Comparison of ENCODE assay signal across 9 mouse cellular contexts in genomic region chr2:19726904-19727303, GRCm38 (mm10).
DNase-seq lines count a peak whose midpoint lies in the region; ATAC-seq and TF ChIP-seq lines count a peak whose summit lies in the region.
"Had no signal": no experiment of that assay in that cellular context is flagged by ENCODE, and none has a peak within 500 bp of the region (broad histone marks: within the 10 kb centered on the region; RNA-seq: fewer than 3 reads in every experiment).

No protein-coding gene starts in this region.

- no peaks in the 10 kb centered on the region for H3K9me3 ChIP-seq in liver, embryonic 12.5 days (replicated peaks)
- H3K9me3 ChIP-seq in MEL (replicated peaks; ENCODE audit: insufficient read depth, low read length), result no peaks in the 10 kb centered on the region
- H3K9me3 ChIP-seq in neural tube, embryonic 11.5 days (ENCODE audit: control insufficient read depth, low read length), result no peaks in the 10 kb centered on the region

- no peak for TF ChIP-seq EP300 in MEL (IDR thresholded peaks at IDR 0.05; ENCODE audit: low read depth in 1 of 2, low read length in 2 of 2)

- no peaks in the 10 kb centered on the region for H3K36me3 ChIP-seq in liver, adult 2 months (ENCODE audit: control insufficient read depth, insufficient read depth, low read length)
- no peaks in the 10 kb centered on the region for H3K36me3 ChIP-seq in liver, embryonic 12.5 days
- H3K36me3 ChIP-seq in MEL (ENCODE audit: control insufficient read depth in 1 of 2, insufficient read depth in 2 of 2, low read length in 2 of 2), result no peaks in the 10 kb centered on the region
- H3K36me3 ChIP-seq in neural tube, embryonic 11.5 days (ENCODE audit: control insufficient read depth, insufficient read depth, low read length), result no peaks in the 10 kb centered on the region

- no peak overlapping the region for H3K4me3 ChIP-seq in liver, adult 2 months (ENCODE audit: insufficient read depth, low read depth, low read length)
- no peak overlapping the region for H3K4me3 ChIP-seq in liver, embryonic 12.5 days
- H3K4me3 ChIP-seq in MEL (ENCODE audit: control insufficient read depth in 1 of 2, insufficient read depth in 1 of 2, low read depth in 2 of 2, low read length in 2 of 2), result no peak overlapping the region
- H3K4me3 ChIP-seq in neural tube, embryonic 11.5 days (ENCODE audit: low read depth, low read length), result no peak overlapping the region

- no peaks in the 10 kb centered on the region for H3K27me3 ChIP-seq in liver, adult 2 months (ENCODE audit: control insufficient read depth, insufficient read depth, low read length)
- H3K27me3 ChIP-seq in liver, embryonic 12.5 days (replicated peaks), result no peaks in the 10 kb centered on the region
- H3K27me3 ChIP-seq in MEL (ENCODE audit: control insufficient read depth in 1 of 2, insufficient read depth in 2 of 2, low read length in 2 of 2), result no peaks in the 10 kb centered on the region
- no peaks in the 10 kb centered on the region for H3K27me3 ChIP-seq in neural tube, embryonic 11.5 days (ENCODE audit: control insufficient read depth, insufficient read depth, low read length)

- no peak for TF ChIP-seq POLR2A in liver, adult 2 months (IDR thresholded peaks at IDR 0.05; ENCODE audit: extremely low read depth, insufficient read depth, low read length)
- TF ChIP-seq POLR2A in MEL (IDR thresholded peaks at IDR 0.05; ENCODE audit: control insufficient read depth in 1 of 2, insufficient read depth in 1 of 2, low read depth in 1 of 2, low read length in 2 of 2, poor library complexity in 1 of 2), result no peak

- TF ChIP-seq RAD21 in MEL (IDR thresholded peaks at IDR 0.05; ENCODE audit: low read depth, low read length), result peak; percentile 56

- H3K27ac ChIP-seq in liver, adult 2 months (replicated peaks; ENCODE audit: insufficient read depth, low read depth, low read length), result no peak overlapping the region
- no peak overlapping the region for H3K27ac ChIP-seq in liver, embryonic 12.5 days
- H3K27ac ChIP-seq in MEL (ENCODE audit: control insufficient read depth, low read depth, low read length), result no peak overlapping the region
- no peak overlapping the region for H3K27ac ChIP-seq in neural tube, embryonic 11.5 days (ENCODE audit: low read depth, low read length)
- H3K27ac ChIP-seq: macrophage had no signal

- no peaks in the 10 kb centered on the region for H3K79me2 ChIP-seq in liver, adult 2 months (ENCODE audit: control insufficient read depth, insufficient read depth, low read length)
- H3K79me2 ChIP-seq in MEL (ENCODE audit: control insufficient read depth, insufficient read depth, low read length, poor library complexity), result no peaks in the 10 kb centered on the region

- no peak overlapping the region for H3K4me2 ChIP-seq in liver, embryonic 12.5 days
- H3K4me2 ChIP-seq in neural tube, embryonic 11.5 days (ENCODE audit: low read depth), result no peak overlapping the region

- no peaks in the 10 kb centered on the region for H3K4me1 ChIP-seq in liver, adult 2 months (ENCODE audit: control insufficient read depth, insufficient read depth, low read length)
- H3K4me1 ChIP-seq in liver, embryonic 12.5 days, result peaks cover 6% of the 10 kb centered on the region; the same call in 1 of the 2 replicates
- no peaks in the 10 kb centered on the region for H3K4me1 ChIP-seq in MEL (ENCODE audit: control insufficient read depth in 1 of 2, insufficient read depth in 2 of 2, low read length in 2 of 2)
- H3K4me1 ChIP-seq in neural tube, embryonic 11.5 days (ENCODE audit: control insufficient read depth, insufficient read depth, low read length), result no peaks in the 10 kb centered on the region

- H3K9ac ChIP-seq in liver, adult 2 months (ENCODE audit: low read depth, low read length), result no peak overlapping the region
- no peak overlapping the region for H3K9ac ChIP-seq in liver, embryonic 12.5 days
- H3K9ac ChIP-seq in MEL (ENCODE audit: control insufficient read depth, low read depth, low read length, poor library complexity, severe bottlenecking), result no peak overlapping the region
- H3K9ac ChIP-seq in neural tube, embryonic 11.5 days (ENCODE audit: low read length), result no peak overlapping the region

- DNase-seq in liver, adult 2 months (ENCODE audit: extremely low read depth, low read depth, low spot score), result peak; percentile 27
- peak; percentile 28 for DNase-seq in MEL (ENCODE audit: low read depth, low spot score)
- DNase-seq in cerebellum, adult 11-12 months, result peak; percentile 14
- DNase-seq in gastrocnemius, postnatal 10 days, result peak; percentile 72
- peak; percentile 29 to 46 for DNase-seq in layer of hippocampus, postnatal 25 days (ENCODE audit: extremely low spot score in 1 of 2, low spot score in 1 of 2)
- peak; percentile 54 for DNase-seq in neural tube, embryonic 11.5 days (ENCODE audit: low spot score)
- DNase-seq in yolk sac, embryonic 10.5 days (ENCODE audit: low spot score), result no peak

- TF ChIP-seq CTCF in liver, adult 2 months (IDR thresholded peaks at IDR 0.05; ENCODE audit: low read depth, low read length), result peak; percentile 94
- peak; percentile 59 to 78 (median 71) for TF ChIP-seq CTCF in MEL (IDR thresholded peaks at IDR 0.05 in 2 of 3, conservative IDR thresholded peaks at IDR 0.05 in 1 of 3; ENCODE audit: control insufficient read depth in 1 of 3, insufficient read depth in 1 of 3, low read depth in 2 of 3, low read length in 3 of 3, poor library complexity in 1 of 3, severe bottlenecking in 1 of 3)

- 13% methylated on average over 9 of the region's 9 CpGs for WGBS in liver, adult 2 months
- 9% methylated on average over 9 of the region's 9 CpGs for WGBS in liver, embryonic 12.5 days (ENCODE audit: insufficient replicate concordance)
- 11% methylated on average over 9 of the region's 9 CpGs for WGBS in neural tube, embryonic 11.5 days

- ATAC-seq in liver, embryonic 12.5 days, result no peak
- no peak for ATAC-seq in neural tube, embryonic 11.5 days (ENCODE audit: insufficient read depth, low FRiP score, low TSS enrichment)

TF ChIP-seq in MEL, 35 proteins besides CTCF, POLR2A, EP300 and RAD21:
- TF ChIP-seq ETS1 (IDR thresholded peaks at IDR 0.05; ENCODE audit: low read depth, low read length) (no peak), ZKSCAN1 (IDR thresholded peaks at IDR 0.05; ENCODE audit: low read depth, low read length) (no peak), ZC3H11A (IDR thresholded peaks at IDR 0.05; ENCODE audit: low read depth, low read length) (peak; percentile 43; the same call in 1 of the 2 replicates), UBTF (IDR thresholded peaks at IDR 0.05; ENCODE audit: borderline replicate concordance, insufficient read depth, low read depth, low read length) (no peak), SMC3 (IDR thresholded peaks at IDR 0.05; ENCODE audit: low read depth, low read length) (peak; percentile 69)
